Mouse (Mus musculus): ENCODE results near the gene Kmt2d. TPM values are rescaled to one million over a fixed set of nuclear protein-coding genes. Genes with fewer than 3 reads are reported as not detected.

The Kmt2d gene
- polyA plus RNA-seq, 1 experiment from 2014 or later = 13.3 TPM

DNA sequence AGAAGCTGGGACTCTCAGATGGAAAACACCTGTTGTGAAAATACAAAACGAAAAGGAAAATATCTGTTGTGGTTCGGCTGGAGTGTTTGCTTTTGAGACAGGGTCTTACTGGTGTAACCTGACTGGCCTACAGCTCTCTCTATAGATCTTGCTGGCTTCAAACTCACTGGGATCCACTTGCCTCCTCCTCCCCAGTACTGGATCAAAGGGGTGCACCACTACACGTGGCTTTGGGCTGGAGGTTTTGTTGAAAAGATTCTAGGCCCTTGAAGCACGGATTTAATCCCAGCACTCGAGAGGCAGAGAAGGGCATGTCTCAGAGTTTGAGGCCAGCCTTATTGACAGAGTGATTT, 10.6 kb upstream of the Kmt2d start:
- H3K4me3 ChIP-seq (replicated peaks) = peak overlapping the region; percentile 81
- peak overlapping the region; percentile 92 for H3K27ac ChIP-seq
- no peaks in the 10 kb centered on the region for H3K27me3 ChIP-seq
- peaks cover 19% of the 10 kb centered on the region for H3K4me1 ChIP-seq
- H3K4me2 ChIP-seq = peak overlapping the region; percentile 83
- peak; percentile 59 for ATAC-seq (replicated peaks; ENCODE audit: low FRiP score)
- WGBS = 17% methylated on average over 5 of the region's 5 CpGs
- peaks cover 11% of the 10 kb centered on the region; the same call in 1 of the 2 replicates for H3K36me3 ChIP-seq
- no peak overlapping the region; the same call in 1 of the 2 replicates for H3K9ac ChIP-seq
- H3K9me3 ChIP-seq (replicated peaks) = no peaks in the 10 kb centered on the region

DNA sequence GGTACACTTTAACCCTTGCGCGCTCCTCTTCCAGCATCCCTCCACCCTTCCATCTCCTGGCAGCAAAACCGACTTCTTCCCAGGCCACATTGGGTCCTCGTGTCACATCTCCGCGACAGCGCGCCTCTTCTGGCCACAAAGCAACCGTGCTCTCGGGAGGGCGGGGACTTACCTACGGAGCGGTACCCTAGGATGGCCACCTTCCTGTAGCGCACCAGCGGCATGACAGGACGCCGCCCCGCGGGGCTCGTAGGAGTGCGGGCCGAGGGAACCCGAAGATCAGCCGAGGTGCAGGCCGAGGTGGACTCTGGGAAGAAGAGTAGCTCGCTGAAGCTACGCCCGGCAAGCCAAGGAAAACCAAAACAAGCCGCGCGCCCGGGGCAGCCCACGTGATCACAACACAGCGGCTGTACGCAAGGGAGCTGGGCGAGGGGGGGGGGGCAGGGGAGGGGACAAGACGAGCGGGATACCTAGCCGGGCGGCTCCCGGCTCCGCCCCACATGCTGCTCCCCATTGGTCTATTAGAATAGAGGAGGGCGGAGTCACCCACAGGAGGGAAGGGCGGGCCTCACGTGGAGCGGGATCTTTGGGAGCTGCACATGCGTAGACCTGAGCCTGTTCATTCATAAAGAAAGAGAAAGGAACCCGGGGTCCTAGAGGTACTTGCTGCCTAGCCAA, 10.1 kb upstream of the Kmt2d start:
- Histone ChIP-seq H3K36me3 (peaks cover 11% of the 10 kb centered on the region; the same call in 1 of the 2 replicates), H3K9ac (peak overlapping the region; percentile 67), H3K9me3 (replicated peaks) (no peaks in the 10 kb centered on the region), H3K27ac (peak overlapping the region; percentile 92), H3K4me1 (peaks cover 19% of the 10 kb centered on the region), H3K27me3 (no peaks in the 10 kb centered on the region), H3K4me2 (peak overlapping the region; percentile 83), H3K4me3 (replicated peaks) (peak overlapping the region; percentile 81)
- WGBS = under 1% methylated on average over 46 of the region's 48 CpGs
- peak; percentile 97 for ATAC-seq (replicated peaks; ENCODE audit: low FRiP score)

DNA sequence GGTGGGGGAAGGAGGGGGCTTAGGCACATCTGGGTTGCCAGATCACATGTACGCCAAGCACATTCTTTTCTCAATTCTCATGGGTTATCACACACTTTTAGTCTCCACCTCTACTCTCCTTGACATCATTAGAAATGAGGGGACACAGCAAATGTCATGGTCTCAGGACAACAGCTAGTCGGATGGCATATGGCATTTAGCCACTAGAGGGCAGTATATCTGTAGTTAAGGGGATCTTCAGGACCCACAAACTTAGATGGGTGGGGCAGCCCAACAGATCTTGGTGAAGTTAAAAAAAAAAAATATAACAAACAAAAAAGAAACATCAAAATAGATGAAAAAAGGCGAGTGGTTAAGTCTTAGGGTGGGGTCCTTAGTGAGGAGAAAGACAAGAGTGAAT, 6.3 kb upstream of the Kmt2d start:
- Histone ChIP-seq H3K9me3 (replicated peaks) (no peaks in the 10 kb centered on the region), H3K4me2 (no peak overlapping the region), H3K9ac (no peak overlapping the region), H3K27ac (no peak overlapping the region), H3K4me3 (replicated peaks) (no peak overlapping the region), H3K36me3 (peaks cover 11% of the 10 kb centered on the region; the same call in 1 of the 2 replicates), H3K4me1 (peaks cover 28% of the 10 kb centered on the region), H3K27me3 (no peaks in the 10 kb centered on the region)
- no peak for ATAC-seq (replicated peaks; ENCODE audit: low FRiP score)
- 20% methylated on average over 3 of the region's 3 CpGs for WGBS

DNA sequence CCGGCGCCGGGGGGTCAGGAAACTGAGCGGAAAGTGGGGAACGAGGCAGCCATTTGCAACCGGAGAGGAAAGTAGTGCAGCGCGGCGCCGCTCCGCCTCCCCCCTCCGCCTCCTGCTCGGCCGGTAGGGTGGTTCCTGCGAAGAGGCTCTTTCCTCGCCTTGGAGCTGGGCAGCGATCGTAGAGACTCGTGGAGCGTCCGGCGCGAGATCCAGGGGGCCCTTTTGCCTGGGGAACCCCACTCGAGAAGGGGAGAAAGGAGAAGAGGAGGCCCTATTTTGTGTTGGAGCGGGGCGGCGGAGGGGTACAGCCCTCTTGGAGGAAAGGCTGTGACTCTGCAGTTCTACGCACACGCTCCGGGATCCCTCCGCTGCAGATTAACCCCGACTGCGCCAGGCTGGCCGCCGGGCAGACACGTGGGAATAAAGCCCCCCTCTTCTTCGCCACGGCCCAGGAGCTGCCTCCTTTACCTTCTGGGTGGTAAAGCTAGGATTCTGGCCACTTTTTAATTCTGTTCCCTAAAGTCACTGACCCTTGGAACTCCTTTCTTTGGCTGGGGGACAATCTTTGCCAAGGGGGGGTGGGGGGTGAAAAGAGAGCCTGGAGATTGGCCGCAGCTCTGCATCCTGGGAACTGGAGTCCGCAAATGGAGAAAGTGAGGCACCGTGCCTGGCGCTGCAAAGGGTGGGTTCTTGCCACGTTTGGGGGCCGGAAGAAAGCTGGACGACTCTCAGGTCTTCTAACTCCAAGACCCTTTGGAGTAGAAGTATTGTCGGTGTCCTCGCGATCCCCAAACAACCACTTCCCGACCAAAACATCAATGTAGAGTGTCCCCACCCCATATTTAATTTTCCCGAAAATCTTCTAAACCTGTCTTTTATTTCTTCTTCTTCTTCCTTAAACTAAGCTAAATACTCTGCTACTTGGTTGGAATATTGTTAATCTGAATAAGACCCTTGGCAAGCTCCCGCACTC, 1.2 kb upstream of the Kmt2d start:
- H3K4me1 ChIP-seq = peaks cover 38% of the 10 kb centered on the region
- peak overlapping the region; percentile 97 for H3K4me2 ChIP-seq
- 1% methylated on average over 51 of the region's 51 CpGs for WGBS
- H3K27ac ChIP-seq = peak overlapping the region; percentile 98
- peak; percentile 80 for ATAC-seq (replicated peaks; ENCODE audit: low FRiP score)
- peak overlapping the region; percentile 99 for H3K9ac ChIP-seq
- H3K9me3 ChIP-seq (replicated peaks) = no peaks in the 10 kb centered on the region
- H3K27me3 ChIP-seq = no peaks in the 10 kb centered on the region
- H3K36me3 ChIP-seq = no peaks in the 10 kb centered on the region
- peak overlapping the region; percentile 99 for H3K4me3 ChIP-seq (replicated peaks)

DNA sequence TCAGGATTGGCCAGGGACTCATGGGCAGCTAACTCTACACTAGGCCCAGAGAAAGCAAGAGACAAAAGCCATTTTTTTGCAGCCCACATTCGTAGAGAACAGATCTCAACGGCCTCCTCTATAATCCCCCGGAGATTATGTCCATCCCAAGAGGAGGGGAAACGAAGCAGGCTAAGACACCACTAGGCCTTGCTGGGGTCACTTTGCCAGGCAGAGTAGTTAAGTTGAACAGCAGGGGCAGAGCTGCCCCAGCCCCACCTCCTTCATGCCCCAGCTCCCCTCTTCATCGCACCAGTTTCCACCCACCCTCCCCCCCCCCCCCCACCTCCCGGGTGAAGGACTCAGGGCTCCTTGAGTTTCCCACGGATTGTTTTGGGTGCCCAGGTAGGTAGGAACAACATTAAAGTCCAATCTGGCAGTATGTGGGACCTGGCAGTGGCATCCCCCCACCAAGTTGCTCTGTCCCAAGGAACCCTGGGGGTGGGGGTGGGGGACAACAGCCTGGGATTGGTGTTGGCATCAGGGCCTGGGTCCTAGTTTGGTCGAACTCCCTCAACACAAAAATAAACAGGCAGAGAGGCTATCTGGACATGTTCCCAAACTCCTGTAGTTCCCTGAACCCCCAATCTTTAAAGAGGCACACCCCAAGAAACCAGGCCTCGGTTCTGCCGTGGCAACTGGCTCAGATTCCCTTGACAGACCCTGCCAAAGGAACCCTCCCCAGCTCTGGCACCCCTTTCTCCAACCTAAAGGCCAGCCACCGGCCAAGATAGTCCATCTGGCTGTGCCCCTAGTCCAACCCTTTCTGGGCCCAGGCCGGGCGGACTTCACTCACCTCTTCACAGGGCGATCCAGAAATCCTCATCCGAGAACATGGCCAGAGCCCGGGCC, 580 bp downstream of the Kmt2d start:
- ATAC-seq (replicated peaks; ENCODE audit: low FRiP score) = no peak

DNA sequence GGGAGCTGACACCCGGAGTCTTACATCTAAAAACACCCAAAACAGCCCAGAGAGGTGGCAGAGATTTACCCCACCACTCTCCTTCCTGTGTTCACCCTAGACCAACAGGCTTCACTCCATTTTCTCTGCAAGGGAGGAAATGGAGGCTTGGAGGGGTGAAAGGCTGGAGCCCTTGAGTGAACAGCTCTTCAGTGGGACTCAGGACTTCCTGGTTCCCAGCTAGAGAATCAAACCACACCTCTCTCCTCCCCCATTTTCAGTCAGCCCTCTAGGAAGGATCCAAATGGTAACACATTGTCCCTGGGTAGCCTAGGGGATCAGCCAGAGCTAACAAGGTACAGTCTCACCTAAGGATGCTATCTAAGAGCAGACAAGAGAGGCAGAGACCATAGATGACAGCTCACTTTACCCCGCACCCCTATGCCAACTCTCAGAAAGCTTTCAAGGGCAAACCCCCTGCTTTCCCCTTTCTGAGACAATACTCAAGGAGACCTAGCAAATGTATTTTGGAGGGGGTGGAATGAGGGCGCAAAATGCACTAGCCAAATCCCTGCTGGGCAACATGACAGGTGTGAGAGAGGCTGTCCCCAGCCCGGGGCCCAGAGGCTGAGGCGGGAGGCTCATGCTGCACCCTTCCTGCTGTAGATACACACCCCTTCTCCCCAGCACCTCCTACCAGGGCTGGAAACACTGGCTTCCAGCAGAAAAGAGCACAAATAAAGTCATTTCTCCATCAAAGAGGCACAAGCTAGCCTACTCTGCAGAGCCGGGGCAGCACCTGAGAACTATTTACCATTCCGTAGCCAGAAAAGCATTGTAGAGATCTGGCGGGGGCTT, 1.4 kb downstream of the Kmt2d start:
- Histone ChIP-seq H3K4me3 (replicated peaks) (peak overlapping the region; percentile 99), H3K36me3 (peaks cover 22% of the 10 kb centered on the region), H3K9me3 (replicated peaks) (no peaks in the 10 kb centered on the region), H3K4me1 (peaks cover 42% of the 10 kb centered on the region), H3K27ac (peak overlapping the region; percentile 98), H3K9ac (peak overlapping the region; percentile 99), H3K27me3 (no peaks in the 10 kb centered on the region), H3K4me2 (peak overlapping the region; percentile 97)
- WGBS = 6% methylated on average over 8 of the region's 8 CpGs
- no peak for ATAC-seq (replicated peaks; ENCODE audit: low FRiP score)

More for the DNA sequence above, 580 bp downstream of the Kmt2d start:
- Histone ChIP-seq H3K4me3 (replicated peaks) (peak overlapping the region; percentile 99), H3K27ac (peak overlapping the region; percentile 98), H3K9me3 (replicated peaks) (no peaks in the 10 kb centered on the region), H3K9ac (peak overlapping the region; percentile 99), H3K4me1 (peaks cover 42% of the 10 kb centered on the region), H3K27me3 (no peaks in the 10 kb centered on the region), H3K36me3 (peaks cover 13% of the 10 kb centered on the region), H3K4me2 (peak overlapping the region; percentile 97)
- under 1% methylated on average over 16 of the region's 16 CpGs for WGBS

DNA sequence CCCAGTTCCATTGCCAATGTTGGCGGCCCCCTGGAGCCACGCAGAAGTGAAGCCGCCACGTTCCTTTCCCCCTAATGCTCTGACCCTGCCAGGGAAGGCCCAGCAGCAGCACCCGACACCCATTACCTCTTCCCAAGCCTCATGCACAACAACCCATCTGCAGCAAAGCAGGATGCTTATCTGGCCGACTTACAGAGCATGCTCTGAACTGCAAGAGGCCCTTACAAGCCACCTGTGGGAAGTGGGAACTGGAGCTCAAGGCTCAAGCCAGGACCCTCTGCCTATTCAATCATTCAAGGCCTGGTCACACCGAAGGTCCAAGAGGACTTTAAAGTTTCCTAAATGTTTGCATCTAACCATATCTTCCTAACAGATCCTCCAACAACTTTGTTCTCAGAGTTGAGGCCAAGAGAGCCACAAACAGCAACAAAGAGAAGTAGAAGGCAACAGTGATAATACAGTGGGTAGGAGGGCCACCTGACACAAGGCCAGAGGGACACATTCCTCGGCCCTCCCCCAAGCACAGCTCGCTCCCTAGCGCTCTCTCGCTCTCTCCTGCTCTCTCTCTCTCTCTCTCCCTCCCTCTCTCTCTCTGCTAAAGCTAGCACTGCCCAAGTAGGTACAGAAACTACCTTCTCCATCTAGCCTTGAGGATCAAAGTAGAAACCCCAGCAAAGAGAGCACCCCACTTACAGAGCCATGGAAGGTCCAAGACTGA, 2.5 kb downstream of the Kmt2d start:
- H3K27ac ChIP-seq = peak overlapping the region; percentile 98; the same call in 1 of the 2 replicates
- H3K27me3 ChIP-seq = no peaks in the 10 kb centered on the region
- peak overlapping the region; percentile 99 for H3K9ac ChIP-seq
- H3K36me3 ChIP-seq = peaks cover 32% of the 10 kb centered on the region
- H3K4me1 ChIP-seq = peaks cover 42% of the 10 kb centered on the region
- peak overlapping the region; percentile 99 for H3K4me3 ChIP-seq (replicated peaks)
- ATAC-seq (replicated peaks; ENCODE audit: low FRiP score) = no peak
- no peaks in the 10 kb centered on the region for H3K9me3 ChIP-seq (replicated peaks)
- H3K4me2 ChIP-seq = peak overlapping the region; percentile 97
- 32% methylated on average over 11 of the region's 11 CpGs for WGBS

DNA sequence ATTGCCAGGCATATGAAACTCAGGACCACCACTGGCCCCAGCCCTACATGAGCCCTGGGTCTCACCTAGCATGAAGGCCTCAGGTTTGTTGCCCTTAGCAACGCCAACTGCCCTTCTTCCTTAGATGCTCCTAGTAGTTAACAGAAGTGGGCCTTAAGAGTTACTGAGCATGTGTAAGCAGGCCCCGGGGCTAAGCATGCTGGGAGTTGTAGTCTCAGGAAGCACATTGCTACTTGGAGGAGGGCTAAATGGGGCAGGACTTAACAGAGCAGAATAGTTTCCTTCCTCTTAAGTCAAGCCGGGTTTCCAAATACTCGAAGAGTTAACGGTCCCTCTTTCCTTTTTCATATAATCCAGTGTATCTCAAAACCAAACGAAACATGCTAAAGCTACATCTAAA, 3.7 kb downstream of the Kmt2d start:
- Histone ChIP-seq H3K4me2 (peak overlapping the region; percentile 97), H3K4me1 (peaks cover 33% of the 10 kb centered on the region), H3K9me3 (replicated peaks) (no peaks in the 10 kb centered on the region), H3K27me3 (no peaks in the 10 kb centered on the region), H3K9ac (no peak overlapping the region), H3K4me3 (replicated peaks) (0 out of 2 replicates have a peak overlapping the region, but pooled peaks have one; percentile 99), H3K36me3 (peaks cover 44% of the 10 kb centered on the region), H3K27ac (no peak overlapping the region)
- ATAC-seq (replicated peaks; ENCODE audit: low FRiP score) = no peak
- 54% methylated on average over 6 of the region's 6 CpGs for WGBS

DNA sequence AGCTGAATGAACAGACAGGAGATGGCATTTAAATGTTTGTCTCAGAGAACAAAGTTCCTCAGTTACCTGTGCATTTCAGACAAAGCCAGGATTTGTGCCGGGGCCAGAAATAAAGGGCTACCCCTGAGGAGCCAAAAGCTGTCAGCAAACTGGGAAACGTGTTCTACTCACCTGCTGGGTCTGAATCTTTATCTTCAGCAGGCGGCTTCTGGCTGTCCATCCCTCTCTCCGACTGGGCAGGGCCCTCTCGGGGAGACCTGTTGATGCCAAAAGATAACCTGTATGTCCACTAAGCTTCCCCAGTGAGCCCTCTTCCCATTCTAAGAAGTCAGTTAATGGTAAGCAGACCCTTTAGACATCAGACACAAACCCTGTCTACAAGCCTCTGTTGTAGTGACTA, 4.5 kb downstream of the Kmt2d start:
- H3K4me1 ChIP-seq = peaks cover 33% of the 10 kb centered on the region
- WGBS = 93% methylated on average over 5 of the region's 5 CpGs
- no peak for ATAC-seq (replicated peaks; ENCODE audit: low FRiP score)
- no peak overlapping the region for H3K27ac ChIP-seq
- peaks cover 52% of the 10 kb centered on the region for H3K36me3 ChIP-seq
- no peaks in the 10 kb centered on the region for H3K27me3 ChIP-seq
- no peak overlapping the region for H3K4me3 ChIP-seq (replicated peaks)
- H3K4me2 ChIP-seq = no peak overlapping the region
- no peaks in the 10 kb centered on the region for H3K9me3 ChIP-seq (replicated peaks)
- H3K9ac ChIP-seq = no peak overlapping the region

DNA sequence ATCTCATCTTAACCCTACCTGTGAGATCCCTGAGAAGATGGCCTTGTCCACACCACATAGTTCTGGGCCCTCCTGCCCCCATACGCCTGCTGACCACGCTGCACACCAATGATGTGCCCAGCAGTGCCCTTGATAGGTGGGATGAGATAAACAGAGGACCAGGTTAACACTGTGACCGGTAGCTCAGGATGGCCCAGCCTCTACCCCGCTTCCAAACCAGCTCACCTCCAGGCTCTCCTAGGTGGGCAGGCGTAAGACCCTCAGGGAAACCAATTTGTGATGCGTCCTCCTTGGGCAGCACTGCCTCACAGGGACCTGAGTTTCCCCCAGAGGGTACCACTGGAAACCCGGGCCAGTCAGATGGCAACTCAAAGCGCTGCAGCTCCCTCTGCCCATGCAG, 5.2 kb downstream of the Kmt2d start:
- Histone ChIP-seq H3K36me3 (peaks cover 60% of the 10 kb centered on the region), H3K27me3 (no peaks in the 10 kb centered on the region), H3K4me1 (peaks cover 33% of the 10 kb centered on the region), H3K9ac (no peak overlapping the region), H3K9me3 (replicated peaks) (no peaks in the 10 kb centered on the region), H3K4me2 (no peak overlapping the region), H3K27ac (no peak overlapping the region), H3K4me3 (replicated peaks) (no peak overlapping the region)
- 98% methylated on average over 8 of the region's 8 CpGs for WGBS
- ATAC-seq (replicated peaks; ENCODE audit: low FRiP score) = no peak

All from kidney, embryonic 15.5 days (tissue).